Mouse (Mus musculus) hindbrain, embryonic 16.5 days (tissue): ENCODE results near the gene Foxred2. TPM values are rescaled to one million over a fixed set of nuclear protein-coding genes. Genes with fewer than 3 reads are reported as not detected.

Source experiments
- ATAC-seq: fragments of 200-750 bp; cut with Nextera tagmentation; 2 replicates; pipeline ENCODE4 v1.8.0; 2017; ENCODE audit warnings: moderate TSS enrichment, moderate library complexity
- H3K27ac ChIP-seq: fragments of 300-500 bp; sonication (generic); 2 replicates; pipeline ENCODE4 v1.5.1; 2014; ENCODE audit warnings: low read depth, mild to moderate bottlenecking, control low read depth, low read length, moderate library complexity
- H3K27me3 ChIP-seq: fragments of 300-500 bp; sonication (generic); replicated peaks from 2 replicates; pipeline ENCODE4 v1.6.1; 2014; ENCODE audit warnings: low read length; ENCODE audit not compliant: control insufficient read depth, insufficient read depth
- H3K36me3 ChIP-seq: fragments of 300-500 bp; sonication (generic); 2 replicates; pipeline ENCODE4 v1.6.1; 2014; ENCODE audit warnings: mild to moderate bottlenecking, low read length, moderate library complexity, mixed read lengths; ENCODE audit not compliant: control insufficient read depth, insufficient read depth
- H3K4me1 ChIP-seq: fragments of 300-500 bp; sonication (generic); 2 replicates; pipeline ENCODE4 v1.6.1; 2014; ENCODE audit warnings: low read depth, low read length; ENCODE audit not compliant: control insufficient read depth, insufficient read depth
- H3K4me2 ChIP-seq: fragments of 300-500 bp; sonication (generic); 2 replicates; pipeline ENCODE4 v1.6.1; 2014; ENCODE audit warnings: mild to moderate bottlenecking, low read length, control low read depth, moderate library complexity
- H3K4me3 ChIP-seq: fragments of 300-500 bp; sonication (generic); 2 replicates; pipeline ENCODE4 v1.5.1; 2014; ENCODE audit warnings: mild to moderate bottlenecking, low read length, control low read depth, moderate library complexity
- H3K9ac ChIP-seq: fragments of 300-500 bp; sonication (generic); 2 replicates; pipeline ENCODE4 v1.6.1; 2014; ENCODE audit warnings: low read depth, mild to moderate bottlenecking, control low read depth, low read length, moderate library complexity
- H3K9me3 ChIP-seq: fragments of 300-500 bp; sonication (generic); 2 replicates; pipeline ENCODE4 v1.6.1; 2014; ENCODE audit warnings: mild to moderate bottlenecking, low read length, moderate library complexity; ENCODE audit not compliant: control insufficient read depth
- WGBS: fragments of 180-500 bp; shearing (Covaris S2); extraction: QIAGEN DNeasy Blood & Tissue Kit; methylation state at CpG from one replicate; pipeline ENCODE4 v1.1.7; 2014; 5-methylcytosine and 5-hydroxymethylcytosine counted together
- polyA plus RNA-seq: library from polyadenylated mRNA; unstranded; fragments of >200 nt; fragmentation: Nextera tagmentation; extraction: Ambion mirVana; gene quantifications from 2 replicates; pipeline ENCODE4 v1.2.1, GENCODE M21; 2015

The Foxred2 gene
- polyA plus RNA-seq = 8.8 and 9.6 TPM in 2 replicates

DNA sequence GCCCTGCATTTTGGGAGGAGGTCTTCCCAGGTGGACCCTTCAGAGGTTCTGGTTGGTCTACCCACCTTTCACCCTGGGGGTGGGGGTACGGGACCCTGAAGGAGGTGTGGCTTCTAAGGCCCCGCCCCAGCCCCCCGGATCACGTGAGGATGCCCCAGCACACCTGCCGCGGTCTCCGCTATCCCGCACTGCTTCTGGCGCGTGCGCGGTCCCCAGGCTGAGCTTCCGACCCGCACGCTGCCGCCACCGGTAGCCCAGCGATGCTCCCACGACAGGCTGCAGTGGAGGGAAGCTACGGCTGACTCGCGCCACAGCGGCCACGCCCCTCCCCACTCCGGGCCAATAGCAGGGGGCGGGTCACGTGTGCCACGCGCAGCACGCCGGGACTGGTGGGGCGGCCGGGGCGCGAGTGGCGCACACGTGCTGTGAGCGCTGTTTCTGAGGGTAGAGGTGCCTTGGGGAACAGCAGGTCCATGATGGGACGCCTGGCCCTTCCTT is at the start of gene Foxred2:
Gene Foxred2, minus strand, starts transcription at position 319 of the 498 bp plus-strand sequence.
- H3K27me3 ChIP-seq = no peaks in the 10 kb centered on the region
- WGBS = under 1% methylated on average over 38 of the region's 39 CpGs
- peak; percentile 93 for ATAC-seq
- peak within 1 kb of the TSS; percentile 62 for H3K4me3 ChIP-seq
- peak within 1 kb of the TSS; percentile 77 for H3K9ac ChIP-seq
- H3K4me1 ChIP-seq = peaks cover 27% of the 10 kb centered on the region
- H3K27ac ChIP-seq = peak within 1 kb of the TSS; percentile 76
- H3K4me2 ChIP-seq = peak within 1 kb of the TSS; percentile 95
- no peaks in the 10 kb centered on the region for H3K9me3 ChIP-seq
- peaks cover 34% of the 10 kb centered on the region for H3K36me3 ChIP-seq

DNA sequence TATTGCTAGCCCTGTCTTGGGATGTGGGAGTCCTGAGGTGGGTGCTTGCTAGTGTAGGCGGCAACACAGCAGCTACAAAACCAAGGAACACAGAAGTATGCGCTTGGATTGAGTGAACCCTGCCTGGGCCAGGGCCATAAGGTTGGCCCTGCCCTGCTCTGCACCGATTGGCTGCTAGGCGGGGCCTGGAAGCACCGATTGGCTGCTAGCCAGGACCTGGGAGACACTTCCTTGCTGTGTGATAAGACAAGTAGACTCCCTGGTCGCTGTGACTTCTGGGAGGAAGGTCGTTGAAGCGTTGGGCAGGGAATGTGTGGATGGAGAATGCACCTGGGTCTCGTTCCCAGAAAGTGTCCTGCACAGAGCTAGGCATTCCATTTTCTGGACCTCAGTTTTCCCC is 47.4 kb upstream of the Foxred2 start:
- Histone ChIP-seq H3K27ac (no peak overlapping the region), H3K4me3 (no peak overlapping the region), H3K4me2 (no peak overlapping the region), H3K4me1 (peaks cover 4% of the 10 kb centered on the region; the same call in 1 of the 2 replicates), H3K36me3 (no peaks in the 10 kb centered on the region), H3K9me3 (no peaks in the 10 kb centered on the region), H3K9ac (no peak overlapping the region), H3K27me3 (no peaks in the 10 kb centered on the region)
- ATAC-seq = no peak
- 47% methylated on average over 9 of the region's 9 CpGs for WGBS

DNA sequence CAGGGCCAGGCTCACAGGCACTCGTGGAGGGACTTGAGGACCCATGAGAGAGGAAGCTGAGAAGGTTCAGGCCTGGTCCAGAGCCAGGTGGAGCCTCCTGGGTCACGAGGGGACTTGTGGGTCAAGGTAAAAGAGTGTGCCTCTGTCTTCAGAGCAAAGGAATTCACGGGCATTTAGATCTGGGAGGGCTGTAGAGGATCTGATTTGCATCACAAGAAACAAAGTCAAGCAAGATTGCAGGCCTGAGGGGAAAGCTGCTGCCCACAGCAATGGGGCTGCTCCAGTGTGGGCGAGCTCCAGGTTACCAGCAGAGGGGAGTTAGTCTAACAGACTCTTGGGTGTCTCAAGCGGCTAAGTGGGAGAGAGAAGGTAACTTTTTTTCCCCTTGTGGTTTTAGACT is 44.9 kb upstream of the Foxred2 start:
- Histone ChIP-seq H3K27me3 (no peaks in the 10 kb centered on the region), H3K4me3 (no peak overlapping the region), H3K4me2 (no peak overlapping the region), H3K9ac (no peak overlapping the region), H3K4me1 (no peaks in the 10 kb centered on the region), H3K9me3 (no peaks in the 10 kb centered on the region), H3K36me3 (no peaks in the 10 kb centered on the region), H3K27ac (no peak overlapping the region)
- ATAC-seq = no peak
- WGBS = 13% methylated on average over 5 of the region's 5 CpGs

DNA sequence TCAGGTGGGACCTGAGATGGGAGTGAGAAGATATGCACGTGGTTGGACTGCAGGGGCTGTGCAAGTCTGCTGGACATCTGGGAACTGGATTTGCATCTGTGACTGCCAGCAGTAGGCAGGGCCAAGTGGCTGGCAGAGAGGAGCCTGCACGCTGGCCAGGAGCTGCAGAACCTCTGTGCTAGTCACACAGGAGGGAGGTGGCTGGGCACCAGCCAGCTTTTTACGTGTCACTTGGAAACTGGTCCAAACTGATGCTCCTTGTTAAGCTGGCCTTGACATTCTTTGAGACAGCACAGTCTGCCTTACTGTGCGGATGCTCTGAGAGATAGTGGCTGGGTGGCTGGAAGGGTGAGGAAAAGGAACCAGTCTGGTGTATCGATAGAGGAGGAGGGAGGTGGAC is 32.0 kb upstream of the Foxred2 start:
- Histone ChIP-seq H3K27ac (no peak overlapping the region), H3K4me1 (no peaks in the 10 kb centered on the region), H3K27me3 (no peaks in the 10 kb centered on the region), H3K9ac (no peak overlapping the region), H3K36me3 (no peaks in the 10 kb centered on the region), H3K4me2 (no peak overlapping the region), H3K9me3 (no peaks in the 10 kb centered on the region), H3K4me3 (no peak overlapping the region)
- 65% methylated on average over 5 of the region's 5 CpGs for WGBS
- peak; percentile 30; the same call in 1 of the 2 replicates for ATAC-seq

DNA sequence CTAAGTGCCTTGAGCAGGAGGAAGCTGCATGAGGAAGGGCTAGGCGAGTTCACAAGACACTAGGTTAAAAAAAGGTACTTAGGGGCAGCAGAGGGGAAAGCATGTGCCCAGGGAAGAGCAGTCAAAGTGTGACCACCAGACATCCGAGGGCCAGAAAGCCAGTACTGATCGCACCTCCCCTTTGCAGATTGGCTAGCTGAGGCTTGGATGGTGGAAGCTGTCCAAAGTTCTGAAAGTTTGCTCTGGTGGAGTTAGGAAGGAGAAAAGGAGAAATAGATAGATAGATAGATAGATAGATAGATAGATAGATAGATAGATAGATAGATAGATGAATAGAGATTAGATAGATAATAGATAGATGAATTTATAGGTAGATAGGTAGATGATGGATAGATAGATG is 26.9 kb upstream of the Foxred2 start:
- ATAC-seq = no peak
- WGBS = 49% methylated on average over 3 of the region's 3 CpGs

DNA sequence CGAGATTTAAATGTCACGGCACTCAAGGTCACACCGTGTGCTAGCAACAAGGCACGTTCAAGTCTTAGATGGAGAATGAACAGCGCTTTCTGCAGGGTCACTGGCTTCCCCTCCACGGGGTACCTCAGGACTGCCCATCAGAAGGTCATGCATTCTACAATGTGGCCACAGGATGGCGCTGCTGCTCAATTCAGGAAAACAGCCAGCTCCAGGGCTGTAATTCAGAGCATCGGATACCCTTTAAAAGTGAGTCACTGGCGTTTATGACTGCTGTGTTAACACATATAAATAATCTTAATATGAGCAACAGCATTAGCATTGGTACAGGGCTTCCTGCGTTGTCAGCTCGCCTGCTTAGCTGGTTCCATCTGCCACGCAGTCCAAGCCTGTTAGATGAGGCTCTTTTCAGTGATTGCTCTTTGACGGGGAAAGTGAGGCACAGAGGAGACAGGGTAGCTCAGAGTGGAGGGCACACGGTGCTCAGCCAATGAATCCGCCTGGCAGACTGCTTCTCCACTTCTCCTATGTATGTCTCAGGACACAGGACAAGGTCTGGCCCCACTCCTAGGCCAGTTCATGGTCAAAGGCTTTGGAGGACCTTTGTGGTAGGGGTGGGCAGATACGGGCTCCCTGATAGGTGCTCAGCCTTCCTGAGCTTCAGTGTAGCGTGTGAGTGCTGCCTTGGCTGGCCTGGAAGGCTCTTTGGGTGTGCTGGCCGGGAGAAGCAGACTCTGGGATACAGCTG is 25.8 kb upstream of the Foxred2 start:
- WGBS = 21% methylated on average over 18 of the region's 18 CpGs
- peak overlapping the region; percentile 36; the same call in 1 of the 2 replicates for H3K9ac ChIP-seq
- H3K4me3 ChIP-seq = no peak overlapping the region
- no peak overlapping the region for H3K4me2 ChIP-seq
- peaks cover 4% of the 10 kb centered on the region; the same call in 1 of the 2 replicates for H3K4me1 ChIP-seq
- H3K27ac ChIP-seq = no peak overlapping the region
- no peaks in the 10 kb centered on the region for H3K27me3 ChIP-seq
- no peaks in the 10 kb centered on the region for H3K36me3 ChIP-seq
- no peaks in the 10 kb centered on the region for H3K9me3 ChIP-seq
- ATAC-seq = peak; percentile 82

More for the DNA sequence above, 26.9 kb upstream of the Foxred2 start:
- Histone ChIP-seq H3K27me3 (no peaks in the 10 kb centered on the region), H3K9me3 (no peaks in the 10 kb centered on the region), H3K36me3 (no peaks in the 10 kb centered on the region), H3K9ac (no peak overlapping the region), H3K4me2 (no peak overlapping the region), H3K4me3 (no peak overlapping the region), H3K27ac (no peak overlapping the region), H3K4me1 (peaks cover 4% of the 10 kb centered on the region; the same call in 1 of the 2 replicates)

DNA sequence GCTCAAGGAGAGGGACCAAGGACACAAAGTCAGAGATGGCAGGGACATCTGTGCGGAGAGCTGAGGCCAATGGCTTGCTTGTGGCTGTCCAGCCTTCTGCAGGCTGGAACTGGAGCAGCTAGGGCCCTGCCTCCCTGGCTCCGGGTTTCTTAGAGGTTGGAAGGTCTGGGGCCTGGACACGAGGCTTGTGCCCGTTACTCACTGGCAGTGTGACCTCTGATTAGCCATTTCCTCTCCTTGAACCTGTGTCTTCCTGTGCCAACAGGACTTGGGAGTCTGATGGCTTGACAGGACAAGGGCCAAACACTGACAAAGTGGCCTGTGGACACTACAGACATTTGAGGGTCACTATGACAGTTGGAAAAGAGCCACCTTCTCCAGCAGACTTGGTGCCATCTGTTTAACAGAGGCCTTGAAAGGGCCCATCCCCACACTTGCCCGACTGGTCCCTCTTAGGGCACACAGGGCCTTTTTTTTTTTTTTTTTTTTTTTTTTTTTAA is 24.7 kb upstream of the Foxred2 start:
- no peak overlapping the region for H3K9ac ChIP-seq
- H3K4me2 ChIP-seq = no peak overlapping the region
- H3K27ac ChIP-seq = no peak overlapping the region
- H3K36me3 ChIP-seq = no peaks in the 10 kb centered on the region
- H3K9me3 ChIP-seq = no peaks in the 10 kb centered on the region
- no peak for ATAC-seq
- peaks cover 4% of the 10 kb centered on the region; the same call in 1 of the 2 replicates for H3K4me1 ChIP-seq
- no peak overlapping the region for H3K4me3 ChIP-seq
- H3K27me3 ChIP-seq = no peaks in the 10 kb centered on the region
- WGBS = 77% methylated on average over 5 of the region's 5 CpGs

DNA sequence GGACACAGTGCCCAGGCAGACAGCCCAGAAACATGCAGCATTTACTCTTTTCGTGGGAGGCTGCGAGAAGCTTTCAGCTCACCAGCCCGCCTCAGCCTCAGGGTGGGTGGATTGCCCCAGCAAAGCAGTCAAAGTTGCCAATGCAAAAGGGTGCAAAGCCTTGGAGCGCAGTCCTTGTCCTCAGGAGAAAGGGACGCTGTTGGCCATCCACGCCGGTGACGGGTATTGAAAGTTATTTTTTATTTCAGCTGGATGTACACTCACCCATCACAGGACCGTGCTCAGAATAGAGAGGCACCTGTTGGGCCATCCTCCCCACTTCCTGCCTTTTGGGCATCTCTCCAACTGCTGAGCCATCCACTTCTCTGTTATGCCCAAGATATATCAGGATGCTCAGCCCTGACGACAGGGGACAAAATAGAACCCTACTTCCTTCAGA is 22.9 kb upstream of the Foxred2 start:
- Histone ChIP-seq H3K4me3 (no peak overlapping the region), H3K9ac (no peak overlapping the region), H3K4me1 (peaks cover 4% of the 10 kb centered on the region; the same call in 1 of the 2 replicates), H3K4me2 (no peak overlapping the region), H3K36me3 (no peaks in the 10 kb centered on the region), H3K9me3 (no peaks in the 10 kb centered on the region), H3K27ac (no peak overlapping the region), H3K27me3 (no peaks in the 10 kb centered on the region; the same call in 1 of the 2 replicates)
- ATAC-seq = no peak
- 87% methylated on average over 10 of the region's 10 CpGs for WGBS

DNA sequence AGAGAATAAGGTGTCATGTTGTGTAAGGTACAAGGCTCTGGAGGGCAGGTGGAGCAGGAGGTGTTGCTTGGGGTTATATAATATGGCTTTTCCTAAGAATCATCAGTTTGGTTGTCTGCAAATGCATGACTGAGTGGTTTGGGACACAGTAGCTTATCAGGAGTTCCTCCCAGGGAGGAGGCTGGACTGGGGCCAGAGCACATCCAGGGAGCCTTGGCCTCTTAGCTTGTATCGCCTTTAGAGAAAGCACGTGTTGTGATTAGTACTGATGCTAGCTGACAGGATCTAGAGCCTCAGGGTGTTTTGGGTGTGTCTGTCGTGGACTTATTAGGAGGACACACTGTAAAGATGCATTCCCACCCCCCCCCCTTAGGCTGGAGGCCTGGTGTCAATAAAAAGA is 21.1 kb upstream of the Foxred2 start:
- no peaks in the 10 kb centered on the region for H3K9me3 ChIP-seq
- WGBS = 60% methylated on average over 3 of the region's 3 CpGs
- peaks cover 4% of the 10 kb centered on the region; the same call in 1 of the 2 replicates for H3K4me1 ChIP-seq
- no peaks in the 10 kb centered on the region for H3K36me3 ChIP-seq
- no peak overlapping the region for H3K4me3 ChIP-seq
- H3K27ac ChIP-seq = no peak overlapping the region
- no peak overlapping the region for H3K9ac ChIP-seq
- no peaks in the 10 kb centered on the region; the same call in 1 of the 2 replicates for H3K27me3 ChIP-seq
- H3K4me2 ChIP-seq = no peak overlapping the region
- no peak for ATAC-seq
